Mouse (Mus musculus) heart, embryonic 12.5 days (tissue): ENCODE measurements at regions not wholly inside any gene's neighbourhood (a gene's known extent, or its start where the extent isn't known, plus 50 kb on each side); places are given as distances from the start of the nearest gene placed in this dataset.

Experiments used
- ATAC-seq: fragments of 200-750 bp; cut with Nextera tagmentation; 2 replicates; pipeline ENCODE4 v1.8.0; 2017; ENCODE audit warnings: moderate TSS enrichment, moderate library complexity; ENCODE audit not compliant: insufficient number of reproducible peaks, low FRiP score
- H3K27ac ChIP-seq: fragments of 300-500 bp; sonication (generic); 2 replicates; pipeline ENCODE4 v1.5.1; 2016; ENCODE audit warnings: mild to moderate bottlenecking, moderate library complexity; ENCODE audit not compliant: poor library complexity, severe bottlenecking
- H3K27me3 ChIP-seq: fragments of 300-500 bp; sonication (generic); replicated peaks from 2 replicates; pipeline ENCODE4 v1.6.1; 2016; ENCODE audit warnings: mild to moderate bottlenecking, moderate library complexity
- H3K36me3 ChIP-seq: fragments of 300-500 bp; sonication (generic); 2 replicates; pipeline ENCODE4 v1.6.1; 2016; ENCODE audit warnings: mild to moderate bottlenecking, moderate library complexity
- H3K4me1 ChIP-seq: fragments of 300-500 bp; sonication (generic); replicated peaks from 2 replicates; pipeline ENCODE4 v1.6.1; 2016; ENCODE audit warnings: mild to moderate bottlenecking
- H3K4me2 ChIP-seq: fragments of 300-500 bp; sonication (generic); 2 replicates; pipeline ENCODE4 v1.6.1; 2016; ENCODE audit warnings: mild to moderate bottlenecking, moderate library complexity
- H3K4me3 ChIP-seq: fragments of 300-500 bp; sonication (generic); 2 replicates; pipeline ENCODE4 v1.5.1; 2016; ENCODE audit warnings: mild to moderate bottlenecking
- H3K9ac ChIP-seq: fragments of 300-500 bp; sonication (generic); 2 replicates; pipeline ENCODE4 v1.6.1; 2016; ENCODE audit warnings: mild to moderate bottlenecking, moderate library complexity
- H3K9me3 ChIP-seq: fragments of 300-500 bp; sonication (generic); replicated peaks from 2 replicates; pipeline ENCODE4 v1.6.1; 2016; ENCODE audit warnings: mild to moderate bottlenecking, moderate library complexity
- WGBS: fragments of 180-500 bp; shearing (Covaris S2); methylation state at CpG from one replicate; pipeline ENCODE4 v1.1.7; 2016; 5-methylcytosine and 5-hydroxymethylcytosine counted together

DNA sequence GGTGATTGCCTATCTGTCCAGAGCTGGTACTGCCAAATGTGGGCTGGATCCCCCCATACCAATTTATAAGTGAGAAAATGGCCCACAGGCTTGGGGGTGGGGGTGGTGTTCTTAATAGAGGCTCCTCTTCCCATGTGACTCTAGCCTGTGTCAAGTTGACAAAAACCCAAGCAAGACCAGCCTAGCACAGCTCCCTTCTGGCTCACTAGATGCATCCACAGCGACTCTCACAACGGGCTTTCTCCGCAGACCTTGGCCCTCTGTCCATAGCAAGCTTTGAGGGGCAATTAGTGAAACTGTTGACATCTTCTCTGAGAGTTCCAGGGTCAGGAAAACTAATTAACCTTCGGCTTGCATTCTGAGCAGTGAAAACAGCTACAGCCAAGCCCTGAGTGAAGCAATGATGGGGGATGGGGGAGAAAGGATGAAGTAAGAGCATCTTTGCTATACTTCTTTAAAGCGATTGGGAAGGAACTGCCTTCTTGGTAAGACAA lies 281.3 kb downstream of the Cdh26 start:
- H3K9me3 ChIP-seq = no peaks in the 10 kb centered on the region
- H3K4me3 ChIP-seq = no peak overlapping the region
- H3K27ac ChIP-seq = no peak overlapping the region
- no peaks in the 10 kb centered on the region for H3K4me1 ChIP-seq
- no peaks in the 10 kb centered on the region for H3K36me3 ChIP-seq
- 63% methylated on average over 5 of the region's 5 CpGs for WGBS
- no peaks in the 10 kb centered on the region for H3K27me3 ChIP-seq
- ATAC-seq = no peak
- no peak overlapping the region for H3K9ac ChIP-seq
- H3K4me2 ChIP-seq = no peak overlapping the region

DNA sequence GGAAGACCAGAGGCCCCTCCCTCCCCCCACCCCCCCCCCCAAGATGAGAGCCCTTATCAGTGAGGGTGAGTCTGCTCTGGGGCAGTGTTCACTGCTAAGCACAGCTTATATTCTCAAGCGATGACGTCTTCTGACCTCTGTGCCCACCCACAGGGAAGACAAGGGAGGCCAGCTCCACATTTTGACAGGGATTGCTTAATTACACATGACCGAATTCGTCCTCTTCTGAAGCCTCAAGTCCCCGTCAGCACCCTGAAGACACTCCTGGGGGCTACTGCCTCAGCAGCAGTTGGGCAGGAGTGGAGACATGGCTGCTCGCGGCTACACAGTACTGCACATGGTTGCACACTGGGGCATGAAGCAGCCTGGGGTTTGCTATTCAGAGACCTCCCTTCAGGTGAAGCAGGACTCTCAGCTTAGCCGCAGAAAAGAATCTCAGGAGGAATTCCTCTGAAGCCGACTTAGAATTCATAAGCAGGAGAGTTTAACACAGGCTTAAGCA lies 282.1 kb downstream of the Cdh26 start:
- WGBS = 46% methylated on average over 9 of the region's 9 CpGs
- no peak overlapping the region for H3K27ac ChIP-seq
- H3K9me3 ChIP-seq = no peaks in the 10 kb centered on the region
- H3K36me3 ChIP-seq = no peaks in the 10 kb centered on the region
- no peak overlapping the region for H3K4me3 ChIP-seq
- no peak overlapping the region for H3K4me2 ChIP-seq
- no peaks in the 10 kb centered on the region for H3K4me1 ChIP-seq
- H3K9ac ChIP-seq = no peak overlapping the region
- H3K27me3 ChIP-seq = no peaks in the 10 kb centered on the region
- ATAC-seq = no peak

DNA sequence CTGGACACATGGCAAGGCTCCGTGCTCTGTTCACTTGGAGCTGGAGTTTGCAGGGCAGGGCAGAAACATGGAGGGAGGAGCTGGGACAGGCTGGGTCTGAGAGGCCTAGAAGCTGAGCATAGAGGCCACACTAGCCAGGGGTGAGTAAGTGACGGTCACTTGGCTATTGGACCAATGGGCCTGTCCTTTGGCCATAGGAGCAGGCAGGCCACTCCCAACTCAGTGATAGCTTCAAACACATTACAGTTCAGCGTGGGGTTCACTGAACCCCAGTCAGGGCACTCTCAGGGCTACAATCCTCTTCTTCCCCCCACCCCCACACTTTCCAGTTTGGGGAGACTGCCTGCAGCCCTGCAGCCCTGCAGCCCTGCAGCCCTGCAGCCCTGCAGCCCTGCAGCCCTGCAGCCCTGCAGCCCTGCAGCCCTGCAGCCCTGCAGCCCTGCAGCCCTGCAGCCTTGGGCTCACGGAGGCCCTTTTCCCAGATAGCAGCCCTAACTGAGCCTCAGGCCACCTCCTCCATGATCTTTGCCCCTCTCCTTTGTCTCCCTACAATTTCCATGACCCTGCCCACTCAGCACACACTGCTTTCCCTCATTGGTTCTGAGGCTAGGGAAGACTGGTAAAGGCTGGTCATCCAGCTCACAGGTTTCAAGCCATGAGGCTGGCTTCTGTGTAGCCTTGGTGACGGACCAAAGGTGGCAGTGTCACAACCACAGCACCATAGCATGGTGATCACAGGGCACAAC lies 285.3 kb downstream of the Cdh26 start:
- no peak for ATAC-seq
- Histone ChIP-seq H3K9me3 (no peaks in the 10 kb centered on the region), H3K4me3 (no peak overlapping the region), H3K4me1 (no peaks in the 10 kb centered on the region), H3K27me3 (no peaks in the 10 kb centered on the region), H3K27ac (no peak overlapping the region), H3K36me3 (no peaks in the 10 kb centered on the region), H3K9ac (no peak overlapping the region), H3K4me2 (no peak overlapping the region)
- WGBS = 79% methylated on average over 5 of the region's 5 CpGs

DNA sequence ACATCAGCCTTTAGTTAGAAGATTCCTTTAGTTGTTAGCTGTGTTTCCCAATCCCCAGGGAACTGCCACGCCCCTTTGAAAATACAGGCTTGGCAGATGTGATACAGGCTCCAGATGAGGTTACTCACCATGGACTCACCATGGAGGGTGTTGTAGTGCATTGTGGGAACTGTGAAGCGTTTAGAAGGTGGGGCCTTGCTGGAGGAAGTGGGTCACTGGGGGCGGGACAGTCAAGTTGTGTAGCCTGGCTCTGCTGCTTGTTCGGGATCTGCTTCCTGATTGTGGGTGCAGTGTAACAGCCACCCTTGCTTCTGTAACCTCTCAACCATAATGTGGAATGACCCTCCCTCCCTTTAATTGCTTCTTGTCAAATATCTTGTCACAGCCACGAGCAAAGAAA lies 287.7 kb downstream of the Cdh26 start:
- 72% methylated on average over 5 of the region's 5 CpGs for WGBS
- Histone ChIP-seq H3K4me2 (no peak overlapping the region), H3K9ac (no peak overlapping the region), H3K36me3 (no peaks in the 10 kb centered on the region), H3K27ac (no peak overlapping the region), H3K9me3 (no peaks in the 10 kb centered on the region), H3K4me3 (no peak overlapping the region), H3K27me3 (no peaks in the 10 kb centered on the region), H3K4me1 (no peaks in the 10 kb centered on the region)
- no peak for ATAC-seq

DNA sequence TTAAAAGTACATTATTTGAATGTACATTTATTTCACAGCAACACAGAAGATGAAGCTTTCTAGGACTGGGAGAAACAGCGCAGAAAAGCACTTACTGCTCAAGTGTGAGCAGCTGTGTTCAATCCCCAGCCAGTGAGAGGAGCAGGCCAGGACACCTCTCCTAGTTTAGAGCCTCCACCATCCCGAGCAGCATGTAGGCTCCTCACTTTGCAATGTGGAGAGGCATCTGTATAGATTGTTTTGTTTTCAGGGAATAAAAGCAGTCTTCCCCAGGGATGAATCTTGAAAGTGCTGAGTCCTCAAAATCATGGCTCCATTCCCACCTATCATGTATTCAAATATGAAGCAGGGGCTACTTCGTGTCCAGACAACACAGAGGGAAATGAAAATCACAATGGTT lies 293.1 kb downstream of the Cdh26 start:
- Histone ChIP-seq H3K27me3 (no peaks in the 10 kb centered on the region; the same call in 1 of the 2 replicates), H3K9me3 (no peaks in the 10 kb centered on the region), H3K36me3 (no peaks in the 10 kb centered on the region), H3K4me1 (peaks cover 1% of the 10 kb centered on the region), H3K4me3 (no peak overlapping the region), H3K9ac (no peak overlapping the region), H3K27ac (no peak overlapping the region), H3K4me2 (no peak overlapping the region)
- 48% methylated on average over 3 of the region's 3 CpGs for WGBS
- no peak for ATAC-seq

DNA sequence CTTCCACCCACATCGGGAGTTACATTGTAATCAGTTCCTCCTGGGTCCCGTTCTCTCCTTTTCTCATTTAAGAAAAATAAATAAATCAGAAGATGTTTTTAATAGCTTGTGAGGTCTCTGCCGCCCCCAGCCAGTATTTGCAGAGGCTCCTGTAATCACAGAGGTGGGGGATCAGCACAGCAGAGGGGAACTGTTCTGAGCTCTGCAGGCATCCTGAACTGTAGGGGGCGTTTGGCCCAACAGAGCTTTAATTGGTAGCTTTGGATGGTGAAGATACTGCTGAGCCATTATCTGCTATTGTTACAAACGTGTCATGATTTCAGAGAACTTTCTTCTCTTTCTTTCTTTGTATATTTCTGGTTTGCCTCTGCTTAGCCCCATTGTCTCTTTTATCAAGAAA lies 293.9 kb downstream of the Cdh26 start:
- peaks cover 9% of the 10 kb centered on the region for H3K4me1 ChIP-seq
- H3K27me3 ChIP-seq = peaks cover 6% of the 10 kb centered on the region; the same call in 1 of the 2 replicates
- H3K4me3 ChIP-seq = no peak overlapping the region
- H3K27ac ChIP-seq = no peak overlapping the region
- H3K36me3 ChIP-seq = no peaks in the 10 kb centered on the region
- ATAC-seq = no peak
- H3K9ac ChIP-seq = no peak overlapping the region
- H3K9me3 ChIP-seq = no peaks in the 10 kb centered on the region
- no peak overlapping the region for H3K4me2 ChIP-seq
- WGBS = 14% methylated on average over 5 of the region's 5 CpGs

DNA sequence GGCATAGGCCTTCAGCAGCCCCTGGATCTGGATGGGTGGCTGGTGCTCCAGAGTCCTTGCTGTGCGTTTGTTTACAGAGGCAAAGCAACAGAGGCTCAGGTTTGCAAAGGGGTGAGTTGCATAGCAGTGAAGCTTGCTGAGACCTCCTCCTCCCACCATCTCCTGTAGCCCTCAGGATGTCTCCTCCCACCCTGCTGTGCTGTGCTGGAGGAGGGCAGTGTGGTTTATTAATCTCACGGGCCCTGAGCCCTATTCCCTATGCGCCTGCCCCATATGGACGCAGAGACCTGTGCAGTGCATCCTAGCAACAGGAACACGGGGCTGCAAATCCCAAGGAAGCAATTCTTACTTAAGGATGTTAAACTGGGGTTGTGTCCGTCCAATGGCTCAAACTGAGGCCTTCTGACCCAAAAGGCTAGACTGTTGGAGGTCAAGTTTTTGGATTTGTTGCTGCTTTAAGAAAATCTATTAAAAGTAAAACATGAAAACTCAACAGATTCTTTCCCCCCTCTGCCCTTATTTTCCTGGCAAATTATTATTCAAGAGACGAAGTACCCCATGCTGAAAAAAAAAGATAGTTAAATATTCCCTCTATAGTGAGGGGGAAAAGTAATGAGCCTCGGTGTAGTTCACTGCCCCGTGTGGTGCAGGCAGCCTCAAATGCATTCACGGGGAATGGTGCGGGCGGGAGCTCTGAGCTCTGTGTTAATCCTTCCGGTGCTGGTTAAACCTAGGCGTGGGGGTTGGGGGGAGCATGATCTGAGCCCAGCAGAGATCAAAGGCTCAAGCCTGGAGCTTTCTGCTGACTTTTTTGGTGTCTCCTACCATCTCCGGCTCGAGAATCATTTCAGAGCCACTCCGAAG lies 297.8 kb downstream of the Cdh26 start:
- ATAC-seq = no peak
- 6% methylated on average over 17 of the region's 17 CpGs for WGBS
- H3K36me3 ChIP-seq = no peaks in the 10 kb centered on the region
- H3K4me2 ChIP-seq = peak overlapping the region; percentile 53
- no peak overlapping the region for H3K27ac ChIP-seq
- H3K9ac ChIP-seq = no peak overlapping the region
- H3K4me3 ChIP-seq = no peak overlapping the region
- H3K9me3 ChIP-seq = no peaks in the 10 kb centered on the region
- H3K27me3 ChIP-seq = peaks cover 9% of the 10 kb centered on the region; the same call in 1 of the 2 replicates
- H3K4me1 ChIP-seq = peaks cover 9% of the 10 kb centered on the region

DNA sequence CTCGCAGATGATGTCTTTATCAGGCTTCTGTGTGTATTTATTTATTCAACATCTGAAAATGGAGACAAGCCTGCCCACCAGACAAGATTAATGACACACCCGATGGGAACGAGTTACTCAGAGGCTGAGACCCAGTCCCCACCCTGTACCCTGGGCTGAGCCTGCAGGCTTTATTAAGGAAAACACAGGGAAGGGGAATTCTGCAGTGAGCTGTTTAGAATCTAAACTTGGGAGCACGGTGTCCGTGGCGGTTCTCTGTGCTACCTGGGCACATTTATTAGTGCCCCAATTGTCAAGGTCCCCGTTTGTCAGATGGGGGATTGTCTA lies 298.4 kb downstream of the Cdh26 start:
- H3K4me1 ChIP-seq = peaks cover 9% of the 10 kb centered on the region
- 4% methylated on average over 7 of the region's 7 CpGs for WGBS
- no peak for ATAC-seq
- H3K9ac ChIP-seq = no peak overlapping the region
- peak overlapping the region; percentile 53 for H3K4me2 ChIP-seq
- H3K36me3 ChIP-seq = no peaks in the 10 kb centered on the region
- H3K27me3 ChIP-seq = peaks cover 9% of the 10 kb centered on the region; the same call in 1 of the 2 replicates
- no peak overlapping the region for H3K27ac ChIP-seq
- H3K9me3 ChIP-seq = no peaks in the 10 kb centered on the region
- H3K4me3 ChIP-seq = no peak overlapping the region

DNA sequence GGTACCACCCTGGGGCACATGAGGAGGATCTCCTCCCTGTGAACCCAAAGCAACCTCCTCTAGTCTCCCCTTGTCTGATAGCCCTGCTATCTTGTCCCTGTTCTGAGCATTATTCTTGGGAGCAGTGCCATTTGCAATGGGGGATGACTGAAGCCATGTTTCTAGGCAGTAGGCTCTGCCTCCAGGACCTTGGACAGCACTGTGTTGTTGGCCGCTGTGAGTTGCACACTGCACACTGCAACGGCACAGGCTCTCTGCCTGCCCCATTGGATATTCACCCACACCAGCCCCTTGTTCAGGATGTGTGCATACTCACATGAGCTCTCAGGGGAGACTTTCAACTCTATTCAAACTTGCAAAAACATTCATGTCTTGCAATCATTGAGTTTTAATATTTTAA lies 304.8 kb downstream of the Cdh26 start:
- no peak overlapping the region for H3K9ac ChIP-seq
- no peaks in the 10 kb centered on the region for H3K36me3 ChIP-seq
- ATAC-seq = no peak
- no peak overlapping the region for H3K4me2 ChIP-seq
- no peak overlapping the region for H3K4me3 ChIP-seq
- 4% methylated on average over 2 of the region's 2 CpGs for WGBS
- H3K27me3 ChIP-seq = no peaks in the 10 kb centered on the region
- H3K4me1 ChIP-seq = no peaks in the 10 kb centered on the region
- H3K9me3 ChIP-seq = no peaks in the 10 kb centered on the region
- H3K27ac ChIP-seq = no peak overlapping the region

DNA sequence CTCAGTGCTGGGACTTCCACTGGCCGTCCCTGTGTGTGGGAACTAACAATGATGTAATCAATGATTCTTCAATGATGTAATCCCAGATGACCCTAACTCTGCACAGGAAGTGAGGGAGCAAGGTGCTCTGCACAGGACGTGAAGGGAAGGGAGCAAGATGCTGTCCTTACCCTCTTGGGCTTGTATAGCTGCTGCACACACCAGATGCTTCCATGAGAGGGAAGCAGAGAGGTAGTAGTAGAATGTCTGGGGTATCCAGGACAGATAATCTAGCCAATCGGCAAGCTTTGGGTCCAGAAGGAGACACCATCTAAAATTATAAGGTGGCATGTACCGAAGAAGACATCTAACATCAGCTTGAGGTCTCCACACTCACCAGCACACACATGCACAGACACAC lies 314.3 kb downstream of the Cdh26 start:
- no peak overlapping the region for H3K27ac ChIP-seq
- H3K4me1 ChIP-seq = no peaks in the 10 kb centered on the region
- H3K9me3 ChIP-seq = no peaks in the 10 kb centered on the region
- WGBS = 67% methylated on average over 4 of the region's 4 CpGs
- H3K36me3 ChIP-seq = no peaks in the 10 kb centered on the region
- no peak overlapping the region for H3K4me2 ChIP-seq
- no peak for ATAC-seq
- 0 out of 2 replicates have a peak, but pooled peaks cover 2% of the 10 kb centered on the region for H3K27me3 ChIP-seq
- H3K4me3 ChIP-seq = no peak overlapping the region
- H3K9ac ChIP-seq = no peak overlapping the region

DNA sequence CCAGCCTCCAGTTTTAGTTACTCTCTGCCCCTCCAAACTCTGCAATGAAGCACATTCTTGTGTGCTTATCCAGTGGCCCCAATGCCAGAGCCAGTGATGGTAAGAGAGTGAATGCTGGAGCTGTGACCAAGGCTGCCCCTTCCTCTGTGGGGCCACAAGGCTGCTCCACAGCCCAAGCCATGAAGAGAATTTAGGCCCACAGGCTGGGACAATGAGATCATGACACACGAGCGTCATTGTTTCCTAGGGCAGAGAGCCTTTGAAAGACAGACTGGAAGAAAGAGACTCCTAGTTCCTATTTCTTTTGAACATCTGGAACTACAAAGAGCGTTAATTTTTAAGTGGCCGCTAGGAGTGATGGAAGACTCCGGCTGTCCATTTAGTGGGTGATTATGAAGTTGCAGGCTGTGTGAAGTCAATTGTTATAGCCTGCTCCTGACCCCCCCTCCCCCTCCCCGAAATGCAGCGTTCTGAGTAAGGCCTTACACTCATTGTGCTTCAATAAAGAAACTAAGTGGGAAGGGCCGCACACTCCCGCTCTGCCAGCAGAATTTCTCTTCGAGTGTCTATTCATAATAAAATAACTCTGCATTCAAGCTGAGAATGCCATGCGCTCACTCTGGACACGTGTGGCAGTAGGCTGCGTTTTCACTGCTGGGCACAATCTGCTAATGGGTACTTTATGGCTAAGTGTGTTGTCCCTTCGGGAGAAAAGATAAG lies 315.1 kb downstream of the Cdh26 start:
- Histone ChIP-seq H3K27me3 (0 out of 2 replicates have a peak, but pooled peaks cover 2% of the 10 kb centered on the region), H3K9me3 (no peaks in the 10 kb centered on the region), H3K4me2 (no peak overlapping the region), H3K27ac (no peak overlapping the region), H3K9ac (no peak overlapping the region), H3K36me3 (no peaks in the 10 kb centered on the region), H3K4me3 (no peak overlapping the region), H3K4me1 (no peaks in the 10 kb centered on the region)
- no peak for ATAC-seq
- WGBS = 78% methylated on average over 14 of the region's 14 CpGs
